Mouse (Mus musculus) kidney, adult 2 months (tissue): ENCODE data around the gene Lrrfip1. TPM values are rescaled to one million over a fixed set of nuclear protein-coding genes. Genes with fewer than 3 reads are reported as not detected.
A peak's percentile ranks its signal among the peaks of the same experiment; 100 is the strongest.

Source experiments
- DNase-seq: peaks from one replicate; pipeline ENCODE4 v3.0.0; 2021
- H3K27ac ChIP-seq: fragments of 200-500 bp; 2 replicates; pipeline ENCODE4 v1.5.1; 2012; ENCODE audit warnings: low read depth, low read length, control low read depth, inconsistent platforms; ENCODE audit not compliant: insufficient read depth
- H3K27me3 ChIP-seq: fragments of 200-500 bp; replicated peaks from 2 replicates; pipeline ENCODE4 v1.6.1; 2012; ENCODE audit warnings: mild to moderate bottlenecking, moderate library complexity, low read length, inconsistent platforms; ENCODE audit not compliant: control insufficient read depth, insufficient read depth
- H3K36me3 ChIP-seq: fragments of 200-500 bp; 2 replicates; pipeline ENCODE4 v1.6.1; 2012; ENCODE audit warnings: mild to moderate bottlenecking, moderate library complexity, low read length, inconsistent platforms; ENCODE audit not compliant: control insufficient read depth, insufficient read depth
- H3K4me1 ChIP-seq: fragments of 200-500 bp; 2 replicates; pipeline ENCODE4 v1.6.1; 2011; ENCODE audit warnings: low read length; ENCODE audit not compliant: control insufficient read depth, insufficient read depth
- H3K4me3 ChIP-seq: fragments of 200-500 bp; 2 replicates; pipeline ENCODE4 v1.5.1; 2011; ENCODE audit warnings: mild to moderate bottlenecking, low read depth, low read length, control low read depth; ENCODE audit not compliant: insufficient read depth
- CTCF ChIP-seq: fragments of 200-500 bp; conservative IDR thresholded peaks from 2 replicates; pipeline ENCODE4 v1.5.1; 2011; ENCODE audit warnings: low read depth, mild to moderate bottlenecking, control low read depth, low read length, moderate library complexity, mixed read lengths; ENCODE audit not compliant: insufficient read depth, insufficient read length
- POLR2A ChIP-seq: fragments of 200-500 bp; IDR thresholded peaks from one replicate; pipeline ENCODE4 v1.6.1; 2011; ENCODE audit warnings: low read depth, low read length, control low read depth
- WGBS: fragments of 180-500 bp; shearing (Covaris S2); methylation state at CpG from one replicate; pipeline ENCODE4 v1.1.7; 2018; 5-methylcytosine and 5-hydroxymethylcytosine counted together
- polyA plus RNA-seq: library from polyadenylated mRNA; depleted of rRNA; stranded (reverse); fragments of >200 nt; gene quantifications from 2 replicates; pipeline ENCODE4 v1.2.3, GENCODE M21; 2012

Lrrfip1 gene
- polyA plus RNA-seq, 1 experiment = 11.4 TPM

GRCm38 (mm10) chr1:91070547-91070946, 72.0 kb downstream of the Lrrfip1 start:
- no peak for DNase-seq
- H3K4me3 ChIP-seq = no peak overlapping the region
- WGBS = 84% methylated on average over 8 of the region's 8 CpGs
- no peaks in the 10 kb centered on the region for H3K36me3 ChIP-seq
- no peak overlapping the region for H3K27ac ChIP-seq
- H3K27me3 ChIP-seq = no peaks in the 10 kb centered on the region
- TF ChIP-seq POLR2A (no peak), CTCF (no peak)
- peaks cover 2% of the 10 kb centered on the region; the same call in 1 of the 2 replicates for H3K4me1 ChIP-seq

GRCm38 (mm10) chr1:91071671-91072290, 73.2 kb downstream of the Lrrfip1 start:
- 83% methylated on average over 10 of the region's 10 CpGs for WGBS
- no peak overlapping the region for H3K27ac ChIP-seq
- no peaks in the 10 kb centered on the region for H3K4me1 ChIP-seq
- DNase-seq = no peak
- no peaks in the 10 kb centered on the region for H3K27me3 ChIP-seq
- TF ChIP-seq POLR2A (no peak), CTCF (no peak)
- H3K36me3 ChIP-seq = no peaks in the 10 kb centered on the region
- no peak overlapping the region for H3K4me3 ChIP-seq

GRCm38 (mm10) chr1:91076946-91077345, 78.4 kb downstream of the Lrrfip1 start:
- TF ChIP-seq POLR2A (no peak), CTCF (no peak)
- 66% methylated on average over 8 of the region's 8 CpGs for WGBS
- no peak overlapping the region for H3K4me3 ChIP-seq
- no peaks in the 10 kb centered on the region; the same call in 1 of the 2 replicates for H3K36me3 ChIP-seq
- H3K27me3 ChIP-seq = no peaks in the 10 kb centered on the region
- DNase-seq = no peak
- H3K27ac ChIP-seq = no peak overlapping the region
- H3K4me1 ChIP-seq = 0 out of 2 replicates have a peak, but pooled peaks cover 8% of the 10 kb centered on the region

- H3K36me3 ChIP-seq = no peaks in the 10 kb centered on the region; the same call in 1 of the 2 replicates
- H3K27me3 ChIP-seq = no peaks in the 10 kb centered on the region
- H3K4me3 ChIP-seq = no peak overlapping the region
- 0 out of 2 replicates have a peak, but pooled peaks cover 8% of the 10 kb centered on the region for H3K4me1 ChIP-seq
- no peak for DNase-seq
- 86% methylated on average over 9 of the region's 9 CpGs for WGBS
- no peak for TF ChIP-seq POLR2A
- TF ChIP-seq CTCF = no peak
- H3K27ac ChIP-seq = no peak overlapping the region
These were observed 78.9 kb downstream of the Lrrfip1 start for GRCm38 (mm10) chr1:91077456-91077855.

GRCm38 (mm10) chr1:91077980-91078379, 79.4 kb downstream of the Lrrfip1 start:
- WGBS = 71% methylated on average over 8 of the region's 8 CpGs
- no peak for TF ChIP-seq POLR2A
- TF ChIP-seq CTCF = no peak
- Histone ChIP-seq H3K4me3 (no peak overlapping the region), H3K4me1 (0 out of 2 replicates have a peak, but pooled peaks cover 8% of the 10 kb centered on the region), H3K27me3 (no peaks in the 10 kb centered on the region), H3K36me3 (no peaks in the 10 kb centered on the region; the same call in 1 of the 2 replicates), H3K27ac (no peak overlapping the region)
- DNase-seq = no peak

- Histone ChIP-seq H3K27me3 (no peaks in the 10 kb centered on the region), H3K27ac (no peak overlapping the region; the same call in 1 of the 2 replicates), H3K36me3 (no peaks in the 10 kb centered on the region; the same call in 1 of the 2 replicates), H3K4me1 (peaks cover 13% of the 10 kb centered on the region), H3K4me3 (no peak overlapping the region)
- no peak for DNase-seq
- WGBS = 54% methylated on average over 10 of the region's 10 CpGs
- TF ChIP-seq CTCF = no peak
- TF ChIP-seq POLR2A = no peak
These were observed 81.3 kb downstream of the Lrrfip1 start for GRCm38 (mm10) chr1:91079740-91080422.

- no peak for TF ChIP-seq POLR2A
- peak; percentile 44 for TF ChIP-seq CTCF
- Histone ChIP-seq H3K27me3 (no peaks in the 10 kb centered on the region), H3K4me3 (no peak overlapping the region), H3K27ac (no peak overlapping the region), H3K4me1 (peaks cover 13% of the 10 kb centered on the region), H3K36me3 (no peaks in the 10 kb centered on the region; the same call in 1 of the 2 replicates)
- 51% methylated on average over 7 of the region's 7 CpGs for WGBS
- DNase-seq = peak; percentile 53
These were observed 81.8 kb downstream of the Lrrfip1 start for GRCm38 (mm10) chr1:91080423-91080749.
